Mouse (Mus musculus) forebrain, embryonic 12.5 days (tissue): Measurements from ENCODE around the gene Tnrc18. TPM values are rescaled to one million over a fixed set of nuclear protein-coding genes. Genes with fewer than 3 reads are reported as not detected.
A peak's percentile ranks its signal among the peaks of the same experiment; 100 is the strongest.

ENCODE experiments used
- ATAC-seq: fragments of 200-750 bp; cut with Nextera tagmentation; 2 replicates; pipeline ENCODE4 v1.8.0; 2017; ENCODE audit warnings: moderate TSS enrichment; ENCODE audit not compliant: low FRiP score
- H3K27ac ChIP-seq: fragments of 300-500 bp; sonication (generic); 2 replicates; pipeline ENCODE4 v1.5.1; 2016; ENCODE audit warnings: mild to moderate bottlenecking
- H3K27me3 ChIP-seq: fragments of 300-500 bp; sonication (generic); 2 replicates; pipeline ENCODE4 v1.6.1; 2016; ENCODE audit warnings: mild to moderate bottlenecking
- H3K36me3 ChIP-seq: fragments of 300-500 bp; sonication (generic); replicated peaks from 2 replicates; pipeline ENCODE4 v1.6.1; 2016; ENCODE audit warnings: mild to moderate bottlenecking
- H3K4me1 ChIP-seq: fragments of 300-500 bp; sonication (generic); 2 replicates; pipeline ENCODE4 v1.6.1; 2016
- H3K4me2 ChIP-seq: fragments of 300-500 bp; sonication (generic); 2 replicates; pipeline ENCODE4 v1.6.1; 2016; ENCODE audit warnings: mild to moderate bottlenecking, moderate library complexity
- H3K4me3 ChIP-seq: fragments of 300-500 bp; sonication (generic); replicated peaks from 2 replicates; pipeline ENCODE4 v1.5.1; 2016; ENCODE audit warnings: mild to moderate bottlenecking
- H3K9ac ChIP-seq: fragments of 300-500 bp; sonication (generic); 2 replicates; pipeline ENCODE4 v1.6.1; 2016; ENCODE audit warnings: mild to moderate bottlenecking
- H3K9me3 ChIP-seq: fragments of 300-500 bp; sonication (generic); 2 replicates; pipeline ENCODE4 v1.6.1; 2016
- WGBS: fragments of 180-500 bp; shearing (Covaris S2); methylation state at CpG from one replicate; pipeline ENCODE4 v1.1.7; 2016; 5-methylcytosine and 5-hydroxymethylcytosine counted together
- polyA plus RNA-seq: library from polyadenylated mRNA; unstranded; fragments of >200 nt; fragmentation: Nextera tagmentation; extraction: Ambion mirVana; gene quantifications from 2 replicates; pipeline ENCODE4 v1.2.1, GENCODE M21; 2016

Tnrc18 gene
- polyA plus RNA-seq, 1 experiment from 2014 or later, result 64.6 TPM

DNA sequence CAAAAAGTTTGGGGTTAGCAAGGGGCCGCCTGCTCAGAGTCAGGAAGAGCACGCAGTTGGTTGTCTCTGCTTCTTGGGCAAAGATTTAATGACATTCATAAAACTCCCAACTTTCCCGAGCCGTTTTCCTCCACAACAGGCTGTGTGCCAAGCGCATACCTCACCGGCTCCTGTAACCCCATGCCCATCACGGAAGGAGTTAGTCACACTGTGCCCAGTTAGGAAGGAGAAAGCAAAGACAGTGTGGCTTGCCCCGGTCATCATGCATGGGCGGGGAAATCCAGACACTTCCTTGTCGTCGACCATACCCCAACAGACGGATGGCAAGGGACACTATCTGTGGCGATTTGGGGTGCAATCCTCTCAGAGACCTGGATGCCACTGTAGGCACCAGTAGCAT, 19.8 kb downstream of the Tnrc18 start:
- H3K9me3 ChIP-seq, result no peaks in the 10 kb centered on the region
- H3K4me2 ChIP-seq, result no peak overlapping the region
- H3K9ac ChIP-seq, result no peak overlapping the region
- H3K27me3 ChIP-seq, result no peaks in the 10 kb centered on the region
- H3K27ac ChIP-seq, result peak overlapping the region; percentile 2; the same call in 1 of the 2 replicates
- no peak for ATAC-seq
- H3K4me1 ChIP-seq, result peaks cover 72% of the 10 kb centered on the region
- WGBS, result 91% methylated on average over 13 of the region's 13 CpGs
- peaks cover 44% of the 10 kb centered on the region for H3K36me3 ChIP-seq
- no peak overlapping the region for H3K4me3 ChIP-seq

DNA sequence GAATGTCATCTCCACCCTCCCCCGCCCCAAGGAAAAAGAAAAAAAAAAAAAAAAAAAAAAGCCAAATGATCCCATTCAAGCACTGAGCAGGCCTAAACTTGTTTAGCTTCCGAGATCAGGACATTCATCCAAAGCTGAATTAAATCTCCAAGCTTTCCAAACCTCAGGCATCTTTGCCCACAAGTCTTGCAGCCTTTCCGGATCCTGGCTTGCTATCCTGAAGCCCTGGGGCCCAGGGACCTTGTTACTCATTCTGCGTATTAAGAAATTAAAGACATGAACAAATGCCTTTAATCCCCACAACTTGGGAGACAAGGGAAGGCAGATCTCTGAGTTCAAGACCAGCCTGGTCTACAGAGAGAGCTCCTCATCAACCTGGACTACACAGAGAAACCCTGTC, 20.5 kb downstream of the Tnrc18 start:
- Histone ChIP-seq H3K27ac (no peak overlapping the region), H3K9me3 (no peaks in the 10 kb centered on the region), H3K9ac (no peak overlapping the region), H3K4me3 (no peak overlapping the region), H3K4me1 (peaks cover 65% of the 10 kb centered on the region), H3K27me3 (no peaks in the 10 kb centered on the region), H3K4me2 (no peak overlapping the region), H3K36me3 (peaks cover 46% of the 10 kb centered on the region)
- 87% methylated on average over 4 of the region's 4 CpGs for WGBS
- ATAC-seq, result no peak

DNA sequence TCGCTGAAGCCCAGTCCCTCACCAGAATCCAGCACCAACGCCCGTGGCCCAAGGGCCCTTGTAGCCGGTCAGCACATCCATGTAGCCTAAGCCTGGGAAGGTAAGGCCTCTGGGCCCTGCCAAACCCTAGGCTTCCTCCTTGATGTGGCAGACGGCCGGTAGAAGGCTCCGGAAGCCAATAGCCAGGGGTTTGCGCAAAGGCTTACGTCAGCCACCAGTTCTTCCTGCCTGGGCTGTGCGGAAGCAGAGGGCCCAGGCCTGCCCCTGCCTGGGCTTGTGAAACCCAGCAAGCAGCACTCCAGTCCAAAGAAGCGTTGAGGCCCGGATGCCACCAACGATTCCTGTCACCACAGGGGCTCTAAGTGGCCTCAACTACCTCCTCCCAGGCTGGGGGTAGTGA, 22.9 kb downstream of the Tnrc18 start:
- Histone ChIP-seq H3K4me3 (no peak overlapping the region), H3K27ac (no peak overlapping the region), H3K4me2 (0 out of 2 replicates have a peak overlapping the region, but pooled peaks have one; percentile 6), H3K4me1 (peaks cover 48% of the 10 kb centered on the region), H3K9me3 (no peaks in the 10 kb centered on the region), H3K36me3 (peaks cover 45% of the 10 kb centered on the region), H3K9ac (no peak overlapping the region), H3K27me3 (no peaks in the 10 kb centered on the region)
- no peak for ATAC-seq
- WGBS, result 83% methylated on average over 13 of the region's 13 CpGs

DNA sequence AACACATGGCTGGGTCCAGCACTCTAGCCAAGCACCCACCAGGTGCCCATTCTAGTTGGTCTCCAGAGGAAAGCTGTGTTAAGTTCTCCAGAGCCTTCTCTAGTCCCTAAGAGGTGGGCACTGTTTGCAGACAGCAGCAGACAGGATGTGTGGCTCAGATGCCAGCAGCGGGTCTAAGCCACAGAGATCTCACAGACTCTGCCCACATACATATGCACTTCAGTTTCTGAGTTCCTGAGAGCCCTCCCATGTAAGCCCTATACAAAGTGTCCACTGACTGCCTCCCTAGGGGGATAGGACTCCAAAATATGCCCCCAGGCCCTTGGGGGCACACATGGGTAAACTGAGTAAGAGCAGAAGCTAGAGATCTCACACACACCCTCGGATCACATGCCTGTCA, 23.3 kb downstream of the Tnrc18 start:
- WGBS, result 89% methylated on average over 2 of the region's 2 CpGs
- Histone ChIP-seq H3K4me1 (peaks cover 44% of the 10 kb centered on the region), H3K27me3 (no peaks in the 10 kb centered on the region), H3K4me3 (no peak overlapping the region), H3K4me2 (no peak overlapping the region), H3K27ac (no peak overlapping the region), H3K36me3 (peaks cover 50% of the 10 kb centered on the region), H3K9ac (no peak overlapping the region), H3K9me3 (no peaks in the 10 kb centered on the region)
- ATAC-seq, result no peak

DNA sequence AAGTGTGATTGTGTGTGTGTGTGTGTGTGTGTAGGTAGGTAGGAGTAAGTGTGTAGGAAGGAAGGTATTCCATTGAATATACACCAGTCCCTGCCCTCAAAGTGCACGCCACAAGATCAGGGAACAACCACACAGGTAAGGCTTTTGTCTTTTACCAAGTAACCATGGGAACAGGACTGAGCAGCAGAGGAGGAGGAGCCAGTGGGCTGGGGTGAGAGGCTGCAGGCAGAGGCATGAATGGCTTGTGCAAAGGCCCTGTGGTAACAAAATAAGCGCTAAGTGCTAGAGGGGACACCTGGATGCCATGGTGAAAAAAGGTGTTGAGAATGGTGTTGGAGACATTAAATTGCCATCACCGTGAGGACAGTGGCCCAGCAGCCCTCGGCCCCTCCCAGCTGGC, 24.9 kb downstream of the Tnrc18 start:
- Histone ChIP-seq H3K27me3 (no peaks in the 10 kb centered on the region), H3K27ac (no peak overlapping the region), H3K4me3 (no peak overlapping the region), H3K9ac (no peak overlapping the region), H3K4me2 (no peak overlapping the region), H3K4me1 (peaks cover 36% of the 10 kb centered on the region), H3K36me3 (peaks cover 54% of the 10 kb centered on the region), H3K9me3 (0 out of 2 replicates have a peak, but pooled peaks cover 2% of the 10 kb centered on the region)
- no peak for ATAC-seq
- WGBS, result 90% methylated on average over 4 of the region's 4 CpGs

DNA sequence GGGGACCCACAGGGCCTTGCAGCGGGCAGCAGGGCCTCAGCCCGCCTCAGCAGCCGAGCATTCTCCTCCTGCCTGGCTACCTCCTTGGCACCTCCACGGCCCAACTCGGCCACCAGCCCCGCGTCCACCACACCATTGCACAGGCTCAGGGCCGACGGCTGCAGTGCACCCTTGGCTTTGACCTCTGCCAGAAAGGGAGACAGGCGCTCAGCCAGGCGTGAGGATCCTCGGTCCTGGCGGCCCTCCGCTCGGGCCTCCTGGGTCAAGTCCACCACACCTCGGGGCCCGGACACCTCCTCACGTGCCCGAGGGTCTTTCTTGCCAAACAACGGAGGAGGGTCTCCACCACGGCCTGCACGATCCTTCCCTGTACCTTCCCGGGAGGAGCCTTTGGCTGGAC, 29.2 kb downstream of the Tnrc18 start:
- no peak overlapping the region for H3K27ac ChIP-seq
- 95% methylated on average over 23 of the region's 23 CpGs for WGBS
- no peaks in the 10 kb centered on the region for H3K27me3 ChIP-seq
- no peak overlapping the region for H3K4me2 ChIP-seq
- 0 out of 2 replicates have a peak, but pooled peaks cover 2% of the 10 kb centered on the region for H3K9me3 ChIP-seq
- H3K36me3 ChIP-seq, result peaks cover 73% of the 10 kb centered on the region
- H3K4me3 ChIP-seq, result no peak overlapping the region
- ATAC-seq, result no peak
- peaks cover 24% of the 10 kb centered on the region for H3K4me1 ChIP-seq
- no peak overlapping the region for H3K9ac ChIP-seq

DNA sequence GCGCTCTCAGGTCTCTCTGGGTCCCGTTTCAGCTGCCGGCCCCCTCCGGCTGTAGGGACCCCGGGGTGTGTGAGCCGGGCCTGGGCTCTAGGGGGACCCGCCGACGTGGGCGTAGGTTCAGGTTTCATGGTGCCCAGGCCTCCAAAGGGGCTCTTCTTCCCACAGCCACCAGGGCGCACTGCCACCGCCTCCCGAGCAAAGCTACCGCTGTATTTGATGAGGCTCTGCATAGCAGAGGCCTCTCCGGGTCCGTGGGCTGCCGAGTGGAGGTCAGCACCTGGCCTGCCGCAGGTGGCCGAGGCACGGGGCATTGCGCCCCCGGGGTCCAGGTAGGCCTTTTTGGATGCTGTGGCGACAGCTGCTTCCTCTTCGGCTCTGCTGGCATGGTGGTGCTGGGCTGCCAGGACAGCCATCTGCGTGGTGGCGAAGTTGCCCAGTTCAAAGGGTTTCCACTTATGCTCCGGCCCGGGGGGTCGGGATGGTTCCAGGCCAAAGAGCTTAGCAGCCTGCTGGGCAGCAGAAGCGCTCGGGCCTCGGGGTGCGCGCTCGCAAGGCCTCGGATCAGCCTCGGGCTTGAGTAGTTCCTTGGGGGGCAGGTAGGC, 30.1 kb downstream of the Tnrc18 start:
- H3K4me3 ChIP-seq, result no peak overlapping the region
- H3K9ac ChIP-seq, result no peak overlapping the region
- no peak overlapping the region for H3K4me2 ChIP-seq
- no peaks in the 10 kb centered on the region for H3K27me3 ChIP-seq
- H3K36me3 ChIP-seq, result peaks cover 73% of the 10 kb centered on the region
- 0 out of 2 replicates have a peak overlapping the region, but pooled peaks have one; percentile 31 for H3K27ac ChIP-seq
- 84% methylated on average over 37 of the region's 37 CpGs for WGBS
- ATAC-seq, result no peak
- H3K4me1 ChIP-seq, result peaks cover 31% of the 10 kb centered on the region
- 0 out of 2 replicates have a peak, but pooled peaks cover 2% of the 10 kb centered on the region for H3K9me3 ChIP-seq

DNA sequence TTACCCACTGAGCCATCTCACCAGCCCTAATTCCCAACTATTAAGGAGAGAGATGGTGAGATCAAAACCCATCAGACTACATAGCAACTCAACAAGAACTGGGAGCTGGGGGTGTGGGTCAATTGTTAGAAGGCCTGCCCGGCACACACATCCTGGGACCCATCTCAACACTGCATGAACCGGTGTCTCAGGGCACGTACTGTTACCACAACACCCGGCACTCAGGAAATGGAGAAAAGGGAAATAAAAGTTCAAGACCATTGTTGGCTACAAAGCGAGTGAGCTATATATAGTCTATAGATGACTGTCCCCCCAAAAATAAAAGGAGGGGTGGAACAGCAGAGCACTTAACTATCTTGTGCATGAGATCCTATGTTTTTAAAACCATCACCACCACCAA, 30.8 kb downstream of the Tnrc18 start:
- H3K27me3 ChIP-seq, result no peaks in the 10 kb centered on the region
- H3K36me3 ChIP-seq, result peaks cover 76% of the 10 kb centered on the region
- H3K4me3 ChIP-seq, result no peak overlapping the region
- no peak overlapping the region for H3K4me2 ChIP-seq
- 0 out of 2 replicates have a peak, but pooled peaks cover 2% of the 10 kb centered on the region for H3K9me3 ChIP-seq
- no peak for ATAC-seq
- H3K4me1 ChIP-seq, result peaks cover 33% of the 10 kb centered on the region
- H3K27ac ChIP-seq, result no peak overlapping the region
- H3K9ac ChIP-seq, result no peak overlapping the region
- WGBS, result 91% methylated on average over 5 of the region's 5 CpGs

DNA sequence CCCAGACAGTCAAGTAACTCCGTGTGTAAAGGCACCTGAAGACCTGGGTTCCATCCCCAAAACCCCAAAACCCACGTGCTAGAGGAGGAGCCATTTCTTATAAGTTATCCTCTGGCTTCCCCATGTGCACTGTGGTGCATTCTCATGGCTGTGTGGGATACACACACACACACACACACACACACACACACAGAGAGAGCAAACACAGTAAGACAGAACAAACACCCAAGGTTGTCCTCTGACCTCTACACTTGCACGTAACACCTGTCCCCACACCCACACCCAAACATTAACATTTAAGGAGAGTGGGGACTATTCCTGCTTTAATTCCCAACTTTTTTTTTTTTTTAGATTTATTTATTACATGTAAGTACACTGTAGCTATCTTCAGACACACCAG, 31.2 kb downstream of the Tnrc18 start:
- Histone ChIP-seq H3K27me3 (no peaks in the 10 kb centered on the region), H3K4me2 (no peak overlapping the region), H3K9ac (no peak overlapping the region), H3K36me3 (peaks cover 76% of the 10 kb centered on the region), H3K9me3 (0 out of 2 replicates have a peak, but pooled peaks cover 2% of the 10 kb centered on the region), H3K4me3 (no peak overlapping the region), H3K4me1 (peaks cover 33% of the 10 kb centered on the region), H3K27ac (no peak overlapping the region)
- no peak for ATAC-seq
- WGBS, result 91% methylated on average over 3 of the region's 3 CpGs

DNA sequence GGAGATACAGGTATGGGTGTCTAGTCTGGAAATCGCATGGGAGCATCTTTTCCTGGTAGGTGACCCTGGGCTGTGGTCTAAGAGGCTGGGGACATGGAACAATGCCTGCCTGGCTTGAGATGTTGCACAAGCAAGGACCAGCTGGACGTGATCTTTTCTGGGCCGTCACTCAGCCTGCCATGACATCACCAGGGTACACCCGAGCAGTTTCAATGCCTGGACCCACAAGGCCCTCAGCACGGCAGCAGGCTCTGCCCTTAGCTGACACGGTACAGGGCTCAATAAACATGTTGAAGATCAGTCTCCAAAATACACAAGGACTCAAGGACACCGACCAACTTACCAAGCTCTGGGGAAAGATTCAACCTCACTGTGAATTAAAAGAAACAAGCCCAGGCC, 34.3 kb downstream of the Tnrc18 start:
- Histone ChIP-seq H3K27ac (no peak overlapping the region), H3K4me2 (no peak overlapping the region), H3K9ac (no peak overlapping the region), H3K36me3 (peaks cover 66% of the 10 kb centered on the region), H3K27me3 (no peaks in the 10 kb centered on the region), H3K4me3 (no peak overlapping the region), H3K4me1 (peaks cover 47% of the 10 kb centered on the region), H3K9me3 (0 out of 2 replicates have a peak, but pooled peaks cover under 1% of the 10 kb centered on the region)
- WGBS, result 67% methylated on average over 7 of the region's 7 CpGs
- no peak for ATAC-seq

DNA sequence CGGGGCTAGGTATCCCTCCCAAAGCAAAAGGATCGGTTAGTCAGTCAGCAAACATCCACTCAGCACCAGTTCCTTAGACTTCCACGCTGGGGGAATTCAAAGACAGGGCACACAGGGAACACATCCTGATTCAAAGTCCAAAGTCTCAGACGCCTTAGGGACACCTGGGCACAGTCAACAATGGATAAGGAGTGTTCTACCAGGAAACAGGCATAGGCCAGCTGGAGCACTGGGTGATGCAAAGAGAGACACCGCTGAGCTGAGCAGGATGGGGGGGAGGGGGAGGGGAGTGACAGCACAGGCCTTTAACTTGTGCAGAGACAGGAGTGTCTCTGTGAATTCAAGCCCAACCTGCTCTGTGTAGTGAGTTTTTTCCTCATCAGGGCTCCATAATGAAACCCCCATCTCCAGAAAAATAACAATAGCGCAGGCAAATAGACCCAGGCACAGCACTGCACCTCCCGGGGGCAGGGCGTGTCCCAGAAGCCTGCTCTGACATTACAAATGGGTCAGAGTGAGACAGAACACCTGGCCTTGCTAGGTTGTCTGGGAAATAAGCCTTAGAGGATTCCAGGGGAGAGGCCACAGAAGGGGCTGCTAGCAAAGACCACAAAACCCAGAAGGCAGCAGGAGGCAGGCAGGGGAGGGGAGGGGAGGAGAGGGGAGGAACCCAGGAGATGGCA, 34.9 kb downstream of the Tnrc18 start:
- Histone ChIP-seq H3K9me3 (no peaks in the 10 kb centered on the region), H3K4me3 (no peak overlapping the region), H3K36me3 (peaks cover 66% of the 10 kb centered on the region), H3K27me3 (no peaks in the 10 kb centered on the region), H3K27ac (no peak overlapping the region; the same call in 1 of the 2 replicates), H3K9ac (no peak overlapping the region), H3K4me1 (peaks cover 48% of the 10 kb centered on the region), H3K4me2 (no peak overlapping the region)
- no peak for ATAC-seq
- WGBS, result 91% methylated on average over 8 of the region's 8 CpGs

DNA sequence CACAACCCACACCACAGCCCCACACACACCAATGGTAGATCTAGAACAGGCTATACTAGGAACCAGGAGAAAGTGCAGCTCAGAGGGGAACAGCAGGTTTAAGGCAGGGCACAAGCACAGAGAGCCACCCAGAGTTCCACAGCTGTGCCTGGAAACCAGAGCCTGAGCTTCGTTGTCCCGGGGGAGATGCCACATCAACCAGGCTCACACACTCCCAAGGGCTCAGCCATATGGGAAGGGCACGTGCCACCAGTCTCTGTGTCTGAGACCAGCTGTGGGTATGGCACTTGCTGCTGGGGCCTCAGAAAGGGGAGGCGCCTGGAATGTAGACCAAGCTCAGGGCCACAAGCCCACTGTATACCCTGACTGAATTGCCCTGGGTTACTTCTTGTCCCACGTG, 36.9 kb downstream of the Tnrc18 start:
- Histone ChIP-seq H3K27ac (peak overlapping the region; percentile 9; the same call in 1 of the 2 replicates), H3K4me3 (no peak overlapping the region), H3K9me3 (no peaks in the 10 kb centered on the region), H3K27me3 (no peaks in the 10 kb centered on the region), H3K36me3 (peaks cover 69% of the 10 kb centered on the region), H3K4me1 (peaks cover 48% of the 10 kb centered on the region), H3K4me2 (no peak overlapping the region), H3K9ac (no peak overlapping the region)
- peak; percentile 16; the same call in 1 of the 2 replicates for ATAC-seq
- 85% methylated on average over 5 of the region's 5 CpGs for WGBS

DNA sequence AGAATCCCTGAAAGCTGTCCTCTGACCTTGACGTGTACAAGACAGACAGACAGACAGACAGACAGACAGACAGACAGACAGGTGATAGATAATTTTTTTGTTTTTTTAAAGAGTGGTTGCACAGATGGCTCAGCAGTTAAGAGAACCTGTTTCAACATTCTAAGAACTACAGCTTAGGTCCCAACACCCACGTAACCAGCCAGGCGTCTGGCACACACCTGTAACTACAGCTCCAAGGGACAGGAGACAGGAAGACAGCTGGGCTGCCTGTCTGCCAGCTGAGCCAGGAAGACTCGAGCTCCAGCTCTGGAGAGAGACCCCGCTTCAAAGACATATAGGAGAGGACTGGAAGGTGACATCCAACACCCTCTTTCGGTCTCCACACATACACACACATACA, 38.6 kb downstream of the Tnrc18 start:
- WGBS, result 85% methylated on average over 6 of the region's 6 CpGs
- Histone ChIP-seq H3K4me2 (no peak overlapping the region), H3K27me3 (no peaks in the 10 kb centered on the region), H3K4me3 (no peak overlapping the region), H3K9ac (no peak overlapping the region), H3K36me3 (peaks cover 69% of the 10 kb centered on the region), H3K9me3 (no peaks in the 10 kb centered on the region), H3K27ac (no peak overlapping the region), H3K4me1 (peaks cover 32% of the 10 kb centered on the region)
- ATAC-seq, result no peak
